Mouse (Mus musculus): ENCODE measurements at regions not wholly inside any gene's neighbourhood (a gene's known extent, or its start where the extent isn't known, plus 50 kb on each side); places are given as distances from the start of the nearest gene placed in this dataset.

DNA sequence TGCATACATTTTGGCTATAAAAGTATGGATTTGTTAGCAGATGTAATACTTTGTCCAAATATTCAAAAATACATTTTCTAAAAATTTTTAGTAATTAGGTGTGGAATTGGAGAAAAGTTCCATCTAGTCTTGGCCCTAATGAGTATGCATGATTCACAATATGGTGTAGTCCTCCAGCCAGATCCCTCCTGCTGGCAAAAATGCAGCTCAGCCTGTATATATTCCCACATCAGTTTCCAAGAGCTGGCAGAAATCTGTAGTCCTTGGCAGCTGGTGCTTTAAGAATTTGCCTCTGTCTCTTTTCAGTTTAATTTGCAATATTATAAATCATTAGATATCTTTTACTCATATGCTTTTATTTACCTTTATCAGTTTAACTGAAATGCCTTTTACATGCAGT lies 1358.3 kb downstream of the Lrfn5 start:
- no peak for DNase-seq (ENCODE audit: extremely low spot score in 1 of 2, low spot score in 2 of 2)
- TF ChIP-seq CTCF (IDR thresholded peaks at IDR 0.05): no peak
- intact Hi-C loops (cut with DNase I): no loop called here
- Histone ChIP-seq H3K27ac (no peak overlapping the region), H3K4me3 (no peak overlapping the region)

DNA sequence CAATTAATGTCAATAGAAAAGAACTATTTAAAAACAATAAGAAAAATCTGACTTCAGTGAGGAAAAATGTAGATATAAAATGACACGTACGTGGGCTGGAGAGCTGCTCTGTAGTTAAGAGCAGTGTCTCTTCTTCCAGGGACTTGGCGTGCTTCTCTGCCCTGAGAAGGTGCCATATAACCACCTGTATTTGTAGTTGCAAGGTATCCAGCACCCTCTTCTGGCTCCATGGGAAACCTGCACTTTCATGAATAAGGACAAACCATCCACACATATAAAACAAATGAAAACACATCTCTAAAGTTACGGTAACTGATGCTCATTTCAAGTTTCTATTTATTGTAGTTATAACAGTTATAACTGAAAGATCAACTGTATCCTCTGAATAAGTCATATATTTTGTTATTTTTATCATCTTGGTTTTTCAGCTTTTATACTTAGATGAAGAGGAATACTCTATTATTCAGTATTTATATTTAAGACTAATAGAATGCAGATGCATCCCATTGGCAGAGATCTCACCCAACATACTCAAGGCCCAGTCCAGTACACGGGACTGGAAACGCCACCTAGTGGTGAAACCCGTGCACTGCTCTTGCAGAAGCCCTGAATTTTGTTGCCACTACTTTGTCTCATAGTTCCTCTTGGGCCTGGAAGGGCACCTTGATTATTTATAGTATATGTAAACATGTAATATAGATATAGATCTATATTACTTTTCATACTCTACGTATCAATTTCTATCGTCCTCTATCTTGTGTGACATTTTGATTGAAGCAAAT lies 1370.1 kb downstream of the Lrfn5 start:
- intact Hi-C loops (cut with DNase I): no loop called here
- Histone ChIP-seq H3K4me3 (no peak overlapping the region), H3K27ac (no peak overlapping the region)
- TF ChIP-seq CTCF (IDR thresholded peaks at IDR 0.05): peak; percentile 21
- DNase-seq (ENCODE audit: extremely low spot score in 1 of 2, low spot score in 2 of 2): no peak
